Mouse (Mus musculus) erythroblast, embryonic 14.5 days (primary cell): ENCODE data around the gene Rabep2.

Experiments
- GATA1 ChIP-seq: IDR thresholded peaks from 2 replicates; pipeline ENCODE4 v1.6.1; 2012; ENCODE audit warnings: low read length, inconsistent platforms, mixed read lengths
- TAL1 ChIP-seq: IDR thresholded peaks from 3 replicates; pipeline ENCODE4 v1.6.1; 2012; ENCODE audit warnings: low read length, inconsistent platforms, mixed read lengths

GRCm38 (mm10) chr7:126414725-126415124, 13.8 kb upstream of the Rabep2 start, which contains the start of gene Cd19:
- TF ChIP-seq TAL1 (no peak), GATA1 (no peak)
